Mouse (Mus musculus): ENCODE measurements around the gene Myo18a. TPM values are rescaled to one million over a fixed set of nuclear protein-coding genes. Genes with fewer than 3 reads are reported as not detected.

The Myo18a gene
- polyA plus RNA-seq, 1 experiment: 92.1 TPM

DNA sequence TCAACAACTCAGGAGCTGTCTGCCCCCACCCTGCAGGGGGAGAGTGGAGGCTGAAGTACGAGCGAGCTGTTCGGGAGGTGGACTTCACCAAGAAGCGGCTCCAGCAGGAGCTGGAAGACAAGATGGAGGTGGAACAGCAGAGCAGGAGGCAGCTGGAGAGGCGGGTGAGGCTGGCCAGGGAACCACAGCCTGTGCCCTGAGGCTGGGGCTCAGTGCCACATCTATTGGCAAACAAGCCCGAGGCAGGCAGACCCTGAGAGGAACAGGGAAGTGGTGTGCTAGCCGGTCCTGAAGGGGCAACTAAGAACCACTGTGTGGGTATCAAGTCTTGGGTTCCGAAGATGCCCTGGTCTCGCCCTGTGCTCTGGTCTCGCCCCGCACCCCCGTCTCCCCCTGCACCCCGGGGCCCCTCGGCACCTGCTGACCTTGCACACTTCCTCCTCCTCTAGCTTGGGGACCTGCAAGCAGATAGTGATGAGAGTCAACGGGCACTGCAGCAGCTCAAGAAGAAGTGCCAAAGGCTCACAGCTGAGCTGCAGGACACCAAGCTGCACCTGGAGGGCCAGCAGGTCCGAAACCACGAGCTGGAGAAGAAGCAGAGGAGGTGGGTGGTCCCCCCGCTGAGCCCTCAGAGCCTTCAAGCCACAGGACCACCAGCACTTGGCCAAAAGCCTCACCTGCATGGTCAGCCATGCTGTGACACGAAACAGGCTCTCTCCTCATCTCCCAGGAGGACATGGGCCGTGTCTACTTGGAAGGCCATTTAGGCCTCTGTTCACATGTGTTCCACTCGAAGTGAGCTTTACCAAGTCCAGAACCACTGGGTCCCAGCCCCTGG is 80.2 kb downstream of the Myo18a start:
- H3K4me3 ChIP-seq (replicated peaks; ENCODE audit: extremely low read depth, low read depth, low read length): no peak overlapping the region
- TF ChIP-seq CTCF (IDR thresholded peaks at IDR 0.05; ENCODE audit: insufficient read depth, low read length) (no peak), POLR2A (IDR thresholded peaks at IDR 0.05; ENCODE audit: borderline replicate concordance, extremely low read depth, low read depth, low read length) (no peak)
- no peak for DNase-seq
- no peaks in the 10 kb centered on the region for H3K4me1 ChIP-seq (ENCODE audit: control insufficient read depth, insufficient read depth, low read length)
- WGBS: 87% methylated on average over 21 of the region's 21 CpGs

DNA sequence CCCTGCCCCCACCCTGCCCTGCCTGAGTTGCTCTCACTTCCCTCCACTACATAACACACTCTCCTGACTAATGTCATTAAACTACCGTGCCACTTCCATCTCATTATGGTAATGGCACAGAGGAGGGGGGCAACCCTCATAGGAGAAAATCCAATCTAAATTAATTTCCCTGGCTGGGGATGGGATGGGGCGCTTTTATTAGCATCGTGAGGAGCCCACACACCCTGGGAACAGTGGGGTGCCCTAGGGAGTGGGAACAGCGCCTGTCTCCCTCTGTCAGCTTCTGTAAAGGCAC is 80.8 kb downstream of the Myo18a start:
- no peak for DNase-seq
- Histone ChIP-seq H3K4me3 (replicated peaks; ENCODE audit: extremely low read depth, low read depth, low read length) (no peak overlapping the region), H3K4me1 (ENCODE audit: control insufficient read depth, insufficient read depth, low read length) (no peaks in the 10 kb centered on the region)
- WGBS: 79% methylated on average over 4 of the region's 4 CpGs
- TF ChIP-seq CTCF (IDR thresholded peaks at IDR 0.05; ENCODE audit: insufficient read depth, low read length) (no peak), POLR2A (IDR thresholded peaks at IDR 0.05; ENCODE audit: borderline replicate concordance, extremely low read depth, low read depth, low read length) (no peak)

DNA sequence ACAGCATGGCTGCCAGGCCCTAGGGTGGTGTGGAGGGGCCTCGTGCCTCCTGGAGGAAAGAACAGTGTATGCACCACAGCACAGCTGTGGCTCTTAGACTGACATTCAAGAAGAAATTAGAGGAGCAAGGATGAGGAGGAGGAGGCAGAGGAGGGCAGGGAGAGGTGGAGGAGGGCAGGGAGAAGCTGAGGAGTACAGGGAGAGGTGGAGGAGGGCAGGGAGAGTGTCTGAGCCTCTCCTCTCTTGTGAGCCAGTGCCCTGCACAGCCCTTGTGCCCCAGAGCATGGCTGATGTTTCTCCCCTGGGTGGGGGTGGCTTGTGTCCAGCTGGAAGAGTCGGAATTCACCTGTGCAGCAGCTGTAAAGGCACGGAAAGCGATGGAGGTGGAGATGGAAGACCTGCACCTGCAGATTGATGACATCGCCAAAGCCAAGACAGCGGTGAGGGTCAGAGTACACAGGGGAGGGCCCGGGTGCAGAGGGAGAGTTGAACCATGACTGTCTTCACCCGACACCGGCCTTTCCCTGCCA is 84.6 kb downstream of the Myo18a start:
- Histone ChIP-seq H3K4me3 (replicated peaks; ENCODE audit: extremely low read depth, low read depth, low read length) (no peak overlapping the region), H3K4me1 (ENCODE audit: control insufficient read depth, insufficient read depth, low read length) (no peaks in the 10 kb centered on the region)
- WGBS: 65% methylated on average over 9 of the region's 9 CpGs
- no peak for DNase-seq
- TF ChIP-seq CTCF (IDR thresholded peaks at IDR 0.05; ENCODE audit: insufficient read depth, low read length): no peak
- no peak for TF ChIP-seq POLR2A (IDR thresholded peaks at IDR 0.05; ENCODE audit: borderline replicate concordance, extremely low read depth, low read depth, low read length)

DNA sequence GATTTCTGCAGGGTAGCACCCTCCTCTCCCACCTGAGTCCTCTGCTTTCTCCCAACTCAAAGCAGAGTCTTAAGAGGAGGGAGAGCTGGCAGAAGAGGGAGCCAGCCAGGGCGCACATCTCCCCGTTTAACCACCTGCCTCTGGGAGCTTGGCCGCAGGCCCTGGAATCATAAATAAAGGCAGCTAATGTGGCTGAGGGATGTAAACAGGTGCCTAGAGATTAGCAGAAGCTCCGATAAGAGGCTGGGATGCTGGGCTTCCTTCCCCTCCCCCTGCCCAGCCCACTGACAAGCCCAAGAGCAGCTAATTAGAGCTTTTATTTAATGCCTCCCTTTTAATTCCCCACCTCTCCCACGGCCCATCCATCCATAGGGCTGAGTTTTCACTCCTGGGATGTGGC is 85.1 kb downstream of the Myo18a start:
- WGBS: 70% methylated on average over 5 of the region's 5 CpGs
- H3K4me3 ChIP-seq (replicated peaks; ENCODE audit: extremely low read depth, low read depth, low read length): no peak overlapping the region
- DNase-seq: no peak
- no peaks in the 10 kb centered on the region for H3K4me1 ChIP-seq (ENCODE audit: control insufficient read depth, insufficient read depth, low read length)
- TF ChIP-seq CTCF (IDR thresholded peaks at IDR 0.05; ENCODE audit: insufficient read depth, low read length) (no peak), POLR2A (IDR thresholded peaks at IDR 0.05; ENCODE audit: borderline replicate concordance, extremely low read depth, low read depth, low read length) (no peak)

DNA sequence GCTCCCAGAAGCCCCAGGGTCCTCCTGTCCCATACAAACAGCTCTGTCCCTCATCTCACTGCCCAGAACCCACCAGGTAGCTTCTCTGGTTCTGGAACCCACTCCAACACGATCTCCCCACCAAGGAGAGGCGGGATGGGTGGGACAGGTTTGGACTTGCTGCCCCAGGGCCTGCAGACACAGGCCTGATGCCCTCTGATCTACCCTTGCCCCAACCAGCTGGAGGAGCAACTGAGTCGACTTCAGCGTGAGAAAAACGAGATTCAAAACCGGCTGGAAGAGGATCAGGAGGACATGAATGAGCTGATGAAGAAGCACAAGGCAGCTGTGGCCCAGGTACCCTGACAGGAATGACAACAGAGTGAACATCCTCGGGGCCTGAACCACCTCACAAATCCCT is 86.1 kb downstream of the Myo18a start:
- no peak overlapping the region for H3K4me3 ChIP-seq (replicated peaks; ENCODE audit: extremely low read depth, low read depth, low read length)
- H3K4me1 ChIP-seq (ENCODE audit: control insufficient read depth, insufficient read depth, low read length): no peaks in the 10 kb centered on the region
- no peak for DNase-seq
- WGBS: 76% methylated on average over 7 of the region's 7 CpGs
- TF ChIP-seq POLR2A (IDR thresholded peaks at IDR 0.05; ENCODE audit: borderline replicate concordance, extremely low read depth, low read depth, low read length) (no peak), CTCF (IDR thresholded peaks at IDR 0.05; ENCODE audit: insufficient read depth, low read length) (no peak)

DNA sequence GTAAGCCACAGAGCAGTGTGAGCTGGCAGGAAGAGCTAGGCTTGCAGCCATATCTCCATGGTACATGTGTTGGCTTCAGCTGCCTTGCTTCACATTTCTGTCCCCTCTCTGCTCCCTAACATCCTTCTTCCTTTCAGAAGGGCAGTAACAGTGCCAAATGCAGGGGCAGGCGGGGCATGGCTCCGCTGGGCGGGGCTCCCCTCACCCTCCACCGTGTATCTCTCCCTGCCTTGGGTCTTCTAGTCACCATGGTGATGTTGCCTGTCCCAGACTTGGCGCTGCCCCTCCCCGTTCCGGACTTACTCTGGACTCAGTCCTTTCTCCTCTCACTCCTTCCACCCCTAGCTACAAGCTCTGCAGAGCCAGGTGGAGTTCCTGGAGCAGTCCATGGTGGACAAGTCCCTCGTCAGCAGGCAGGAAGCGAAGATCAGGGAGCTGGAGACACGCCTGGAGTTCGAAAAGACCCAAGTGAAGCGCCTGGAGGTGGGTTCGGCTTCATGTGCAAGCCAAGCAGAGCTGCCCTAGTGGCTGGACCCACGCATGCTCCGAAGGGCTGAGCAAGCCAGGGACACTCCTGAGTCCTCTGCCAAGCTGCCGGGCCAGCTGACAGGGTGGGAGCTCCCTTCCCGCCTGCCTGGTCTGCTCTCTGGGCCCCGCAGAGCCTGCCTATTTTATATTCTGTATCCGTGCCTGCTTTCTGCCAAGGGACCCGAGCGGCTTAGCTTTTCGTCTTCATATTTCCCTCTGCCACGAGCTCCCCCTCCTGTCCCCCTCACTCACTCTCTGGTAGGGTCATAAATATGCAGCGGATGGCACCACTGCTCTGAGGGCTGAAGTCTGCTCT is 87.6 kb downstream of the Myo18a start:
- no peak overlapping the region for H3K4me3 ChIP-seq (replicated peaks; ENCODE audit: extremely low read depth, low read depth, low read length)
- WGBS: 68% methylated on average over 24 of the region's 24 CpGs
- no peak for DNase-seq
- no peak for TF ChIP-seq POLR2A (IDR thresholded peaks at IDR 0.05; ENCODE audit: borderline replicate concordance, extremely low read depth, low read depth, low read length)
- TF ChIP-seq CTCF (IDR thresholded peaks at IDR 0.05; ENCODE audit: insufficient read depth, low read length): no peak
- no peaks in the 10 kb centered on the region for H3K4me1 ChIP-seq (ENCODE audit: control insufficient read depth, insufficient read depth, low read length)

DNA sequence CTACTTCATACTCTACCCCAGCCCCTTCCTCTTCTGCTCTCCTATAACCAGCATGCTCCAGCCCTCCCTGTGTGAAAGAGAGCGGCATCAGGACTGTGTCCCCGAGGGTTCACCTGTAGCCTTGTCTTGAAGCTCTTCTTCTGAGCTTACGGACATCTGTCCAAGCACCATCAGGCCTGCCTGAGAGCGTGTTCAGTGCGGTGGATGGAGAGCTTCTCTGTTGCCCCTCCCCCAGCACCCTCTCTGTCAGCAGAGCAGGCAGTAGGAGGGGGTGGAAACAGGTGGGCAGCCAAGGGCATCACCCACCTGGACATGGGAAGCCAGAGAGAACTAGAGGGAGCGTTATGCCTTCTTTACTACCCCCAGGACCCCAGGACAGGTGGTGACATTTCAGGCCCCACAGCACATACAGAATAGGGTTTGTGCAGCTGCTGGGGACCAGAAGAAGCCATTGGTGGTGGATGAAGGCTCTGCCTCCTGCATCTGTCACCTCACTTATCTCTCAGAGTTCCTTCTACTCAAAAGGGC is 88.5 kb downstream of the Myo18a start:
- no peak for DNase-seq
- 83% methylated on average over 6 of the region's 6 CpGs for WGBS
- TF ChIP-seq CTCF (IDR thresholded peaks at IDR 0.05; ENCODE audit: insufficient read depth, low read length): no peak
- no peak for TF ChIP-seq POLR2A (IDR thresholded peaks at IDR 0.05; ENCODE audit: borderline replicate concordance, extremely low read depth, low read depth, low read length)
- H3K4me1 ChIP-seq (ENCODE audit: control insufficient read depth, insufficient read depth, low read length): no peaks in the 10 kb centered on the region
- H3K4me3 ChIP-seq (replicated peaks; ENCODE audit: extremely low read depth, low read depth, low read length): no peak overlapping the region

DNA sequence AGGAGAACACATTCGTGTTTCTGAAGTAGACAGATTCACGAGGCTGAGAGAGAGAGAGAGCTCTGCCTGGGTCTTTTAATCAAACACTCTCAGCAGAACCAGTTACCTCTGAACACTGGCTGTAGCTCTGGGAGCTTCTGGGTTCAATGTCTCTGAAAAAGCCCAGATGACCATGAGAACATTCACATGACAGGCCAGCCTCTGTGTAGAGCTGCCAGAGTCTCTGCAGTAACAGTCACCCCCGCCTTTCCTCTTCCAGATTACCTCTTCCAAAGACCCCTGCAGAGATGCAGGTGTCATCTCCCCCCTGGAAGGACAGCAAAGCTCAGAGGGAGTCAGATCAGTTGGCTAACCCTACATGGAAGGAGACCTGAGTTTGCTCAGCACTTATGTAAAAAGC is 89.1 kb downstream of the Myo18a start:
- TF ChIP-seq POLR2A (IDR thresholded peaks at IDR 0.05; ENCODE audit: borderline replicate concordance, extremely low read depth, low read depth, low read length): no peak
- TF ChIP-seq CTCF (IDR thresholded peaks at IDR 0.05; ENCODE audit: insufficient read depth, low read length): no peak

DNA sequence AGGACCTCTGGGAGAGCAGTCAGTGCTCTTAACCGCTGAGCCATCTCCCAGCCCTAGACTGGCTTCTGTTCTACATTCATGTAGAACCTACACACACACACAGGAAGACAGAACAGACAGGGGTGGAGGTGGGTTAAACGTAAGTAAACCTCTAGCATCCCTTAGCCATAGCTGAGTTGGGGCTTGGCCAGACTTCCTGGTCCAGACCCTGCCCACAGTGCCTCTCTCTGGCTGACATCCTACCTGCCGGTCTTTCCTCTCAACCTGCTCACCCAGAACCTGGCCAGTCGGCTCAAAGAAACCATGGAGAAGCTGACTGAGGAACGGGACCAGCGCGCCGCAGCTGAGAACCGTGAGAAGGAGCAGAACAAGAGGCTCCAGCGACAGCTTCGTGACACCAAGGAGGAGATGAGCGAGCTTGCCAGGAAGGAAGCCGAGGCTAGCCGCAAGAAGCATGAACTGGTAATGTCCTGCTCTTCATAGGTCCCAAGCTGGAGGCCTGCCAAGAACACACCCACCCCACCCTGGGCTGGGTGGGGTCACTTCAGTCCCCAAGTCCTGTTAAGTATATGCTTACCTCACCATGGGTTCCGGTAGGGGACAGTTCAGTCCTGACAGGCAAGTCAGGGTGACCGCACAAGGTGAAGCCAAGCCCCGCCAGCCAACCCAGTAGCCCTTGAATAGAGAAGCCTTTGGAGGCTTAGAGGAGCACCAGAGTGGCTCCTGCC is 90.1 kb downstream of the Myo18a start:
- Histone ChIP-seq H3K4me1 (ENCODE audit: control insufficient read depth, insufficient read depth, low read length) (no peaks in the 10 kb centered on the region), H3K4me3 (replicated peaks; ENCODE audit: extremely low read depth, low read depth, low read length) (no peak overlapping the region)
- 71% methylated on average over 17 of the region's 17 CpGs for WGBS
- TF ChIP-seq CTCF (IDR thresholded peaks at IDR 0.05; ENCODE audit: insufficient read depth, low read length): no peak
- TF ChIP-seq POLR2A (IDR thresholded peaks at IDR 0.05; ENCODE audit: borderline replicate concordance, extremely low read depth, low read depth, low read length): no peak
- no peak for DNase-seq

More for the DNA sequence above, 89.1 kb downstream of the Myo18a start:
- Histone ChIP-seq H3K4me1 (ENCODE audit: control insufficient read depth, insufficient read depth, low read length) (no peaks in the 10 kb centered on the region), H3K4me3 (replicated peaks; ENCODE audit: extremely low read depth, low read depth, low read length) (no peak overlapping the region)
- DNase-seq: no peak
- 51% methylated on average over 3 of the region's 3 CpGs for WGBS

Data from lung, adult 2 months (tissue).